8 mouse cellular contexts compared by ENCODE assay signal in genomic region chr8:94266344-94267191, GRCm38 (mm10). TPM values are rescaled to one million over a fixed set of nuclear protein-coding genes. Genes with fewer than 3 reads are reported as not detected.
A peak's percentile ranks its signal among the peaks of the same experiment; 100 is the strongest.
DNase-seq lines count a peak whose midpoint lies in the region; ATAC-seq and TF ChIP-seq lines count a peak whose summit lies in the region.

No protein-coding gene starts in this region.

- H3K4me3 ChIP-seq in lung, embryonic 14.5 days (ENCODE audit: low read depth, low read length): no peak overlapping the region
- H3K4me3 ChIP-seq in lung, adult 2 months (replicated peaks; ENCODE audit: extremely low read depth, low read depth, low read length): no peak overlapping the region
- no peak overlapping the region for H3K4me3 ChIP-seq in heart, embryonic 11.5 days (ENCODE audit: low read depth, low read length)
- H3K4me3 ChIP-seq in neural tube, embryonic 15.5 days (replicated peaks): peak overlapping the region; percentile 39
- H3K4me3 ChIP-seq in liver, embryonic 12.5 days: no peak overlapping the region

- no peak overlapping the region for H3K27ac ChIP-seq in lung, embryonic 14.5 days (ENCODE audit: low read depth)
- H3K27ac ChIP-seq in heart, embryonic 11.5 days (ENCODE audit: low read depth, low read length): peak overlapping the region; percentile 50; the same call in 1 of the 2 replicates
- peak overlapping the region; percentile 83 for H3K27ac ChIP-seq in neural tube, embryonic 15.5 days (replicated peaks)
- no peak overlapping the region for H3K27ac ChIP-seq in liver, embryonic 12.5 days

- no peaks in the 10 kb centered on the region for H3K36me3 ChIP-seq in lung, embryonic 14.5 days (ENCODE audit: insufficient read depth)
- H3K36me3 ChIP-seq in heart, embryonic 11.5 days (ENCODE audit: control insufficient read depth, insufficient read depth, low read length): no peaks in the 10 kb centered on the region
- H3K36me3 ChIP-seq in neural tube, embryonic 15.5 days: no peaks in the 10 kb centered on the region
- H3K36me3 ChIP-seq in liver, embryonic 12.5 days: no peaks in the 10 kb centered on the region

- no peak for TF ChIP-seq CTCF in lung, embryonic 14.5 days (IDR thresholded peaks at IDR 0.05; ENCODE audit: low read depth)
- no peak for TF ChIP-seq CTCF in lung, adult 2 months (IDR thresholded peaks at IDR 0.05; ENCODE audit: insufficient read depth, low read length)

- H3K9ac ChIP-seq in lung, embryonic 14.5 days: no peak overlapping the region
- H3K9ac ChIP-seq in heart, embryonic 11.5 days (ENCODE audit: low read depth, low read length): 0 out of 2 replicates have a peak overlapping the region, but pooled peaks have one; percentile 34
- H3K9ac ChIP-seq in neural tube, embryonic 15.5 days (replicated peaks): peak overlapping the region; percentile 49
- H3K9ac ChIP-seq in liver, embryonic 12.5 days: no peak overlapping the region

- H3K27me3 ChIP-seq in lung, embryonic 14.5 days (ENCODE audit: insufficient read depth, low read length): no peaks in the 10 kb centered on the region
- H3K27me3 ChIP-seq in heart, embryonic 11.5 days (ENCODE audit: control insufficient read depth, insufficient read depth, low read length): no peaks in the 10 kb centered on the region
- H3K27me3 ChIP-seq in neural tube, embryonic 15.5 days (replicated peaks): no peaks in the 10 kb centered on the region
- no peaks in the 10 kb centered on the region for H3K27me3 ChIP-seq in liver, embryonic 12.5 days (replicated peaks)

- no peak for ATAC-seq in lung, embryonic 14.5 days (ENCODE audit: insufficient read depth)
- no peak for ATAC-seq in heart, embryonic 11.5 days (replicated peaks; ENCODE audit: insufficient number of reproducible peaks, low FRiP score, low TSS enrichment)
- ATAC-seq in neural tube, embryonic 15.5 days (ENCODE audit: low FRiP score): peak; percentile 80
- no peak for ATAC-seq in liver, embryonic 12.5 days

- H3K9me3 ChIP-seq in lung, embryonic 14.5 days (ENCODE audit: low read depth, low read length): no peaks in the 10 kb centered on the region
- H3K9me3 ChIP-seq in heart, embryonic 11.5 days (replicated peaks; ENCODE audit: control insufficient read depth, low read length): no peaks in the 10 kb centered on the region
- no peaks in the 10 kb centered on the region for H3K9me3 ChIP-seq in neural tube, embryonic 15.5 days (replicated peaks)
- no peaks in the 10 kb centered on the region for H3K9me3 ChIP-seq in liver, embryonic 12.5 days (replicated peaks)

- H3K4me1 ChIP-seq in lung, embryonic 14.5 days (ENCODE audit: insufficient read depth): peaks cover 19% of the 10 kb centered on the region
- H3K4me1 ChIP-seq in lung, adult 2 months (ENCODE audit: control insufficient read depth, insufficient read depth, low read length): peaks cover 2% of the 10 kb centered on the region
- H3K4me1 ChIP-seq in heart, embryonic 11.5 days (ENCODE audit: control insufficient read depth, insufficient read depth, low read length): peaks cover 41% of the 10 kb centered on the region
- peaks cover 32% of the 10 kb centered on the region for H3K4me1 ChIP-seq in neural tube, embryonic 15.5 days
- H3K4me1 ChIP-seq in liver, embryonic 12.5 days: peaks cover 9% of the 10 kb centered on the region

- peak overlapping the region; percentile 41 for H3K4me2 ChIP-seq in lung, embryonic 14.5 days
- peak overlapping the region; percentile 47 for H3K4me2 ChIP-seq in heart, embryonic 11.5 days
- H3K4me2 ChIP-seq in neural tube, embryonic 15.5 days: peak overlapping the region; percentile 51
- H3K4me2 ChIP-seq in liver, embryonic 12.5 days: no peak overlapping the region

- WGBS in lung, embryonic 14.5 days: 27% methylated on average over 10 of the region's 10 CpGs
- WGBS in lung, adult 2 months: 73% methylated on average over 10 of the region's 10 CpGs
- WGBS in heart, embryonic 11.5 days (ENCODE audit: insufficient replicate concordance): 56% methylated on average over 10 of the region's 10 CpGs
- 29% methylated on average over 10 of the region's 10 CpGs for WGBS in neural tube, embryonic 15.5 days
- WGBS in liver, embryonic 12.5 days (ENCODE audit: insufficient replicate concordance): 79% methylated on average over 10 of the region's 10 CpGs

- TF ChIP-seq POLR2A in lung, adult 2 months (IDR thresholded peaks at IDR 0.05; ENCODE audit: borderline replicate concordance, extremely low read depth, low read depth, low read length): no peak

- no peak for DNase-seq in lung, embryonic 14.5 days
- no peak for DNase-seq in lung, adult 2 months
- peak; percentile 43 to 60 for DNase-seq in layer of hippocampus, postnatal 10 days (ENCODE audit: low spot score in 2 of 2)
- DNase-seq in thymus, postnatal 4 days: no peak
- DNase-seq in urinary bladder, postnatal 4 days (ENCODE audit: low spot score in 2 of 2): no peak

RNA-seq across cellular contexts. Expression of gene Nup93, which starts 52.2 kb away (rescaled TPM):
- 118 and 126 TPM in 2 replicates for polyA plus RNA-seq in lung, embryonic 14.5 days (2014; fragmentation: Nextera tagmentation; extraction: Ambion mirVana)
- 10.7 and 15.9 TPM in 2 replicates for polyA plus RNA-seq in lung, adult 2 months (2012; rRNA removed)
- 73.4 and 79.1 TPM in 2 replicates for polyA plus RNA-seq in heart, embryonic 11.5 days (2014; fragmentation: Nextera tagmentation; extraction: Ambion mirVana)
- 10 to 100 TPM; 53.0 to 53.9 TPM for total RNA-seq in layer of hippocampus, postnatal 10 days (2021)
- 51.5 and 57.4 TPM in 2 replicates for polyA plus RNA-seq in neural tube, embryonic 15.5 days (2015; fragmentation: Nextera tagmentation; extraction: Ambion mirVana)
- 74.6 and 77.0 TPM in 2 replicates for polyA plus RNA-seq in liver, embryonic 12.5 days (2016; fragmentation: Nextera tagmentation; extraction: Ambion mirVana)

Comparison
In these comparisons a context has a peak if more than half of its experiments do, and no peak if none do; other contexts are left out.
1. DNase-seq: peak in layer of hippocampus, postnatal 10 days (2 of 2); none in lung, embryonic 14.5 days (single experiment), lung, adult 2 months (single experiment), thymus, postnatal 4 days (single experiment) and urinary bladder, postnatal 4 days (0 of 2).
2. H3K27ac ChIP-seq: peak in heart, embryonic 11.5 days (single experiment) and neural tube, embryonic 15.5 days (single experiment); none in lung, embryonic 14.5 days (single experiment) and liver, embryonic 12.5 days (single experiment).
3. H3K9ac ChIP-seq: peak in heart, embryonic 11.5 days (single experiment) and neural tube, embryonic 15.5 days (single experiment); none in lung, embryonic 14.5 days (single experiment) and liver, embryonic 12.5 days (single experiment).